Mouse (Mus musculus): ENCODE data around the gene Adipoq. TPM values are rescaled to one million over a fixed set of nuclear protein-coding genes. Genes with fewer than 3 reads are reported as not detected.
"Not testable (repeated sequence)": the region's sequence is repeated elsewhere in the genome, so short reads cannot be mapped to it uniquely, and the experiment has no call there.

Gene Adipoq
- not detected in 2 replicates for total RNA-seq (2014; fragmentation: Nextera tagmentation)
- 0.16 TPM in 1 of 2 replicates, not detected in the other for total RNA-seq (2017)
- not detected in 2 replicates for polyA plus RNA-seq (2012)

- H3K9me3 ChIP-seq (replicated peaks): no peaks in the 10 kb centered on the region
- DNase-seq (ENCODE audit: low spot score) (no peak), ATAC-seq (ENCODE audit: extremely low read depth, insufficient number of reproducible peaks, low FRiP score, poor library complexity, severe bottlenecking) (no peak)
- TF ChIP-seq GATA2 (IDR thresholded peaks at IDR 0.05; ENCODE audit: borderline replicate concordance, low read depth, low read length): no peak
- no peak for TF ChIP-seq CTCF (IDR thresholded peaks at IDR 0.05; ENCODE audit: low read depth, low read length)
- TF ChIP-seq GATA1 (IDR thresholded peaks at IDR 0.05; ENCODE audit: borderline replicate concordance, low read length): no peak
- no peak for TF ChIP-seq POLR2AphosphoS5 (IDR thresholded peaks at IDR 0.05; ENCODE audit: insufficient replicate concordance, low read depth, low read length)
- no peak for TF ChIP-seq TAL1 (conservative IDR thresholded peaks at IDR 0.05; ENCODE audit: low read depth, low read length)
- H3K36me3 ChIP-seq (replicated peaks): no peaks in the 10 kb centered on the region
- H3K27me3 ChIP-seq (ENCODE audit: insufficient read depth, low read length): no peaks in the 10 kb centered on the region
- no peak within 1 kb of the TSS for H3K4me3 ChIP-seq (ENCODE audit: low read depth, low read length)
- H3K4me1 ChIP-seq (ENCODE audit: insufficient read depth, low read depth, low read length): no peaks in the 10 kb centered on the region
These were observed at the start of gene Adipoq for GRCm38 (mm10) chr16:23146280-23146679. Gene Adipoq, plus strand, starts transcription at chr16:23146536.

DNA sequence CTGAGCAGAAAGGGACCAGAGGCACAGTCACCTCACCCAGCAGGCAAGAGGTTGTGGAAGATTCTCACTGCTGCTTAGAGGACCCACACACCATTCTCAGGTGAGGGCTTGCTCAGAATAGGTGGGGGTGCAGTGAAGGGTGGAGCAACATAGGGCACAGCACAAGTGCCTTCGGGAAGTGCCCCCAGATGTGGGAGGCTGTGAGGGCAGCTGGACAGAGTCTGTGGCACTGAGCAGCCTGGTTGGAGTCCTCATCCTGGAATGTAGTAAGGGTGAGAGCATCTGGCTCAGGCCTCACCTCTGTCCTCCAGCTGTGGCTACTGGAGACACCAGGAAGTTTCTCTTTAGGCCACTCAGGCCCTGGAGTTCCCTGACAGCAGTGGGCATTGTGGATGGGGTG is 49.5 kb upstream of the Adipoq start:
- DNase-seq (ENCODE audit: low spot score); ATAC-seq (ENCODE audit: extremely low read depth, insufficient number of reproducible peaks, low FRiP score, poor library complexity, severe bottlenecking); H3K9me3 ChIP-seq (replicated peaks); H3K4me3 ChIP-seq (ENCODE audit: low read depth, low read length); H3K36me3 ChIP-seq (replicated peaks); H3K27me3 ChIP-seq (ENCODE audit: insufficient read depth, low read length): not testable (repeated sequence)
- H3K4me1 ChIP-seq (ENCODE audit: insufficient read depth, low read depth, low read length): peaks cover 17% of the 10 kb centered on the region

- not testable (repeated sequence) for H3K4me3 ChIP-seq (ENCODE audit: low read depth, low read length); H3K9me3 ChIP-seq (replicated peaks); H3K36me3 ChIP-seq (replicated peaks); ATAC-seq (ENCODE audit: extremely low read depth, insufficient number of reproducible peaks, low FRiP score, poor library complexity, severe bottlenecking); DNase-seq (ENCODE audit: low spot score); H3K27me3 ChIP-seq (ENCODE audit: insufficient read depth, low read length)
- peaks cover 20% of the 10 kb centered on the region for H3K4me1 ChIP-seq (ENCODE audit: insufficient read depth, low read depth, low read length)
These were observed 48.8 kb upstream of the Adipoq start for GRCm38 (mm10) chr16:23097290-23098104.

DNA sequence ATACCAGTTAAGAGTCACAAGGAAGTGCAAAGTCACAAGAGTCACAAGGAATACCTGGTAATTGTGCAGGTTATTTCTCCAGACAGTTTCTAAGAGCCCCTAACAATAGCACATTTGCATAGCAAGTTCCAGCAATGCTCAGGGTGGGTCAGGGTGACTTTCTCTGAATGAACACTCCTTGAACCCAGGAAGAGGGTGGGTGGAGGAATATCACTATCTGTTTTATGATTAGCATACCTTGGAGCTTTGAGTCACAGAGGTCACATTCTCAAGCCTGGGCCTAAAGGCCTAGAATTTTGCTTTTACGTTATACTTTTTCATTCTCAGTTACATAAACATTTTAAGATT is 48.3 kb upstream of the Adipoq start:
- H3K4me3 ChIP-seq (ENCODE audit: low read depth, low read length); H3K36me3 ChIP-seq (replicated peaks); H3K9me3 ChIP-seq (replicated peaks); DNase-seq (ENCODE audit: low spot score); ATAC-seq (ENCODE audit: extremely low read depth, insufficient number of reproducible peaks, low FRiP score, poor library complexity, severe bottlenecking); H3K27me3 ChIP-seq (ENCODE audit: insufficient read depth, low read length): not testable (repeated sequence)
- peaks cover 26% of the 10 kb centered on the region for H3K4me1 ChIP-seq (ENCODE audit: insufficient read depth, low read depth, low read length)

DNA sequence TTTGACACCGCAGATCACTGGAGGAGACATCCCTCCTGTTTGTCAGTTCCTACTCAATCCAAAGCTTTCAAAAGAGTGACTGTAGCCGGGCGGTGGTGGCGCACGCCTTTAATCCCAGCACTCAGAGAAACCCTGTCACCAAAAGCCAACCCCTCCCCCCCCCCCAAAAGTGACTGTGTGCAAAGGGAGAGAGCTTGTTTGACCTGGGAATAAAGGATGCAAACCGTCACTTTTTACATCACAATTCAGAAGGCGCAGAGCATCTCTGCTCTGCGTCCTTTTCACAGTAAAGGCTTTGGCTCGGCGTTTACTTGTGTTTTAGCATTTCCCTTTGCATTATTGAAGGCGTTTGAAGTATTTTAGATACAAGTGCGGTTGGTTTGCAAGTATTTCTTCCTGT is 46.7 kb upstream of the Adipoq start:
- DNase-seq (ENCODE audit: low spot score) (no peak), ATAC-seq (ENCODE audit: extremely low read depth, insufficient number of reproducible peaks, low FRiP score, poor library complexity, severe bottlenecking) (no peak)
- H3K27me3 ChIP-seq (ENCODE audit: insufficient read depth, low read length): no peaks in the 10 kb centered on the region
- H3K9me3 ChIP-seq (replicated peaks): no peaks in the 10 kb centered on the region
- TF ChIP-seq TAL1 (conservative IDR thresholded peaks at IDR 0.05; ENCODE audit: low read depth, low read length) (no peak), POLR2AphosphoS5 (IDR thresholded peaks at IDR 0.05; ENCODE audit: insufficient replicate concordance, low read depth, low read length) (no peak), GATA1 (IDR thresholded peaks at IDR 0.05; ENCODE audit: borderline replicate concordance, low read length) (no peak), CTCF (IDR thresholded peaks at IDR 0.05; ENCODE audit: low read depth, low read length) (no peak), GATA2 (IDR thresholded peaks at IDR 0.05; ENCODE audit: borderline replicate concordance, low read depth, low read length) (no peak)
- H3K4me1 ChIP-seq (ENCODE audit: insufficient read depth, low read depth, low read length): peaks cover 40% of the 10 kb centered on the region
- H3K4me3 ChIP-seq (ENCODE audit: low read depth, low read length): peak overlapping the region; percentile 60; the same call in 1 of the 2 replicates
- no peaks in the 10 kb centered on the region for H3K36me3 ChIP-seq (replicated peaks)

DNA sequence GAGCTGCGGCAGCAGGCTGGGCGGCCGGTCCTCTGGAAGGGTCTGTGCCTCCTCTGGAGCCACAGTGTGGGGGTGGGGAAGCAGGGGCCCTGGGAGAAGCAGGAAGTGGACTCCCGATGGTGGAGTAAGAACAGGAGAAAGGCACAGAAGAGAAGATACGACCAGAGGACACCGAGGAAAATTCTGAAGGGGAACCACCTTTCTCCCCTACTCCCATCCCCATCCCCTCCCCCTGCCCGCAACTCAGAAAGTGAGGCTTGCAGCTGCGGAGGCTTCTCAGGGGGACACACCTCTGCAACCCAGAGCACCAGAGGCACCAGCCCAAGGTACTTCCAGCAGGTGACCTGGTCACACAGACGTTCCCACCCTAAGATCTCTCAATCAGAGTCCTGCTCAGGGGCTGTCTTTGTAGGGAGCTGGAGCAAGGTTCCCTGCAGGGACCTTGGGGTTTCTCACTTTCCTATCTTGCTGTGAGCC is 46.2 kb upstream of the Adipoq start:
- peaks cover 40% of the 10 kb centered on the region for H3K4me1 ChIP-seq (ENCODE audit: insufficient read depth, low read depth, low read length)
- ATAC-seq (ENCODE audit: extremely low read depth, insufficient number of reproducible peaks, low FRiP score, poor library complexity, severe bottlenecking) (no peak), DNase-seq (ENCODE audit: low spot score) (peak; percentile 22)

DNA sequence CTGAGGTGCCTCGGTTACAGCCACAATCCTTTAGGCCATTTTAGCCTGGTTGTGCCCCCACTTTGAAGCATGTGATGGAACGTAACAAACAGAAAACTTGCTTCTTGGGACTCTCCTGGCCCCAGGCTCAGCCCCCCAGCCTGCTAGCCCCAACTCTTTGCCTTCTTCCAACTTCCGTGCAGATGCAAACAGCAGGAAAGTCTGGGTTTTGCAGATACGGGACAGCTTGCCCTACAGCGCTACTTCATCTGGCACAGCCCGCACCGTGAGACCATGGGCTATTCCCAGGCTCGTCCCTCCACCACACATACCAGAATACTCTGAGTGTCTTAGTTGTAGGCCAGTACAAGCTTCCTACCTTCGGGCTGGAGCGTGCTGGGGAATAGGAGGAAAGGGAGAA is 45.7 kb upstream of the Adipoq start:
- ATAC-seq (ENCODE audit: extremely low read depth, insufficient number of reproducible peaks, low FRiP score, poor library complexity, severe bottlenecking) (peak; percentile 46), DNase-seq (ENCODE audit: low spot score) (peak; percentile 40)
- Histone ChIP-seq H3K27me3 (ENCODE audit: insufficient read depth, low read length) (no peaks in the 10 kb centered on the region), H3K4me1 (ENCODE audit: insufficient read depth, low read depth, low read length) (peaks cover 45% of the 10 kb centered on the region), H3K36me3 (replicated peaks) (no peaks in the 10 kb centered on the region), H3K4me3 (ENCODE audit: low read depth, low read length) (peak overlapping the region; percentile 60; the same call in 1 of the 2 replicates), H3K9me3 (replicated peaks) (no peaks in the 10 kb centered on the region)
- TF ChIP-seq TAL1 (conservative IDR thresholded peaks at IDR 0.05; ENCODE audit: low read depth, low read length) (no peak), GATA2 (IDR thresholded peaks at IDR 0.05; ENCODE audit: borderline replicate concordance, low read depth, low read length) (no peak), POLR2AphosphoS5 (IDR thresholded peaks at IDR 0.05; ENCODE audit: insufficient replicate concordance, low read depth, low read length) (no peak), GATA1 (IDR thresholded peaks at IDR 0.05; ENCODE audit: borderline replicate concordance, low read length) (no peak), CTCF (IDR thresholded peaks at IDR 0.05; ENCODE audit: low read depth, low read length) (no peak)

More for the DNA sequence above, 46.2 kb upstream of the Adipoq start:
- TF ChIP-seq CTCF (IDR thresholded peaks at IDR 0.05; ENCODE audit: low read depth, low read length): no peak
- no peak for TF ChIP-seq TAL1 (conservative IDR thresholded peaks at IDR 0.05; ENCODE audit: low read depth, low read length)
- TF ChIP-seq GATA1 (IDR thresholded peaks at IDR 0.05; ENCODE audit: borderline replicate concordance, low read length): no peak
- no peak for TF ChIP-seq GATA2 (IDR thresholded peaks at IDR 0.05; ENCODE audit: borderline replicate concordance, low read depth, low read length)
- no peak for TF ChIP-seq POLR2AphosphoS5 (IDR thresholded peaks at IDR 0.05; ENCODE audit: insufficient replicate concordance, low read depth, low read length)
- Histone ChIP-seq H3K9me3 (replicated peaks) (no peaks in the 10 kb centered on the region), H3K4me3 (ENCODE audit: low read depth, low read length) (peak overlapping the region; percentile 60), H3K36me3 (replicated peaks) (no peaks in the 10 kb centered on the region), H3K27me3 (ENCODE audit: insufficient read depth, low read length) (no peaks in the 10 kb centered on the region)
